Comparison of ENCODE assay signal across 17 mouse cellular contexts in genomic region chr4:48605650-48606049, GRCm38 (mm10). TPM values are rescaled to one million over a fixed set of nuclear protein-coding genes. Genes with fewer than 3 reads are reported as not detected.
"Had no signal": no experiment of that assay in that cellular context is flagged by ENCODE, and none has a peak within 500 bp of the region (broad histone marks: within the 10 kb centered on the region; RNA-seq: fewer than 3 reads in every experiment).

No protein-coding gene starts in this region.

- H3K4me2 ChIP-seq: limb, embryonic 12.5 days had no signal

- H3K9ac ChIP-seq: limb, embryonic 12.5 days; liver, embryonic 14.5 days had no signal

- H3K27me3 ChIP-seq: limb, embryonic 12.5 days had no signal

- DNase-seq: kidney, adult 11 months; kidney, adult 9 months; kidney, postnatal 36 days; lung, adult 18-20 months; midbrain, embryonic 14.5 days; retina, postnatal 1 day; right cerebral cortex, postnatal 4 days; spleen, adult 18-20 months; thymus, adult 18-20 months; thymus, postnatal 14 days had no signal

- H3K9me3 ChIP-seq: limb, embryonic 12.5 days had no signal

- H3K4me3 ChIP-seq: limb, embryonic 12.5 days had no signal

- H3K27ac ChIP-seq: kidney, postnatal 0 days; liver, embryonic 14.5 days had no signal

- H3K4me1 ChIP-seq: limb, embryonic 12.5 days had no signal

RNA-seq across cellular contexts. Expression of gene Tmeff1, which starts 20.7 kb away (rescaled TPM):
- total RNA-seq: megakaryocyte-erythroid progenitor cell, adult 5-6 weeks had no signal
- polyA plus RNA-seq: liver, adult 2 months had no signal

RNA-seq across cellular contexts. Expression of gene Cavin4, which starts 57.7 kb away (rescaled TPM):
- total RNA-seq: liver, adult 2 months; megakaryocyte-erythroid progenitor cell, adult 5-6 weeks; monocyte, adult 5-6 weeks; neutrophil, adult 5-6 weeks had no signal
- polyA plus RNA-seq: liver, adult 2 months had no signal
